Mouse (Mus musculus) urinary bladder, adult 18-20 months (tissue): ENCODE data around the gene Scml4.

ENCODE experiments used
- DNase-seq, 2 experiments: peaks; one replicate each; pipeline ENCODE4 v3.0.0; 2022; ENCODE audit warnings: low spot score in 2 of 2, mixed read lengths in 2 of 2

The Scml4 gene

GRCm38 (mm10) chr10:42950252-42950751 lies 90.1 kb downstream of the Scml4 start:
- no peak for DNase-seq

- DNase-seq: no peak
Measured at GRCm38 (mm10) chr10:42951078-42952045, 91.2 kb downstream of the Scml4 start.

- DNase-seq: no peak
Measured at GRCm38 (mm10) chr10:42952046-42952420, 91.9 kb downstream of the Scml4 start.

- no peak for DNase-seq
Measured at GRCm38 (mm10) chr10:42953601-42954000, 93.4 kb downstream of the Scml4 start.

GRCm38 (mm10) chr10:42955205-42955604 lies 95.0 kb downstream of the Scml4 start:
- no peak for DNase-seq

- DNase-seq: peak; percentile 27 to 54
Measured at GRCm38 (mm10) chr10:42957881-42958651, 97.9 kb downstream of the Scml4 start.

GRCm38 (mm10) chr10:42958686-42959085 lies 98.5 kb downstream of the Scml4 start:
- no peak for DNase-seq

- no peak for DNase-seq
Measured at GRCm38 (mm10) chr10:42961771-42962170, 101.6 kb downstream of the Scml4 start.

- no peak for DNase-seq
Measured at GRCm38 (mm10) chr10:42962181-42962601, 102.0 kb downstream of the Scml4 start.

- DNase-seq: peak in 1 of 2 experiments; percentile 70
Measured at GRCm38 (mm10) chr10:42962655-42963054, 102.5 kb downstream of the Scml4 start.

GRCm38 (mm10) chr10:42963061-42963460 lies 102.9 kb downstream of the Scml4 start:
- DNase-seq: no peak

- DNase-seq: no peak
Measured at GRCm38 (mm10) chr10:42968332-42968731, 108.2 kb downstream of the Scml4 start.

GRCm38 (mm10) chr10:42972504-42973172 lies 112.5 kb downstream of the Scml4 start:
- no peak for DNase-seq

GRCm38 (mm10) chr10:42973537-42973936 lies 113.4 kb downstream of the Scml4 start:
- DNase-seq: no peak

GRCm38 (mm10) chr10:42976577-42976976 lies 116.4 kb downstream of the Scml4 start:
- DNase-seq: no peak

GRCm38 (mm10) chr10:42978346-42978745 lies 118.2 kb downstream of the Scml4 start:
- no peak for DNase-seq

- DNase-seq: no peak
Measured at GRCm38 (mm10) chr10:42980999-42981757, 121.0 kb downstream of the Scml4 start.

GRCm38 (mm10) chr10:42984886-42985285 lies 124.7 kb downstream of the Scml4 start:
- no peak for DNase-seq

- DNase-seq: peak; percentile 28 to 66
Measured at GRCm38 (mm10) chr10:42987594-42988052, 127.5 kb downstream of the Scml4 start.

- DNase-seq: no peak
Measured at GRCm38 (mm10) chr10:42988627-42989026, 128.5 kb downstream of the Scml4 start.

- DNase-seq: peak in 1 of 2 experiments; percentile 39
Measured at GRCm38 (mm10) chr10:42989910-42990309, 129.7 kb downstream of the Scml4 start.
